Mouse (Mus musculus): ENCODE measurements around the gene Exosc5.

- TF ChIP-seq CTCF (IDR thresholded peaks at IDR 0.05; ENCODE audit: low read depth) (no peak), EP300 (IDR thresholded peaks at IDR 0.05; ENCODE audit: low read depth) (no peak)
These were observed 53.8 kb downstream of the Exosc5 start for GRCm38 (mm10) chr7:25712801-25713200.
